Mouse (Mus musculus) lung, postnatal 10 days (tissue): ENCODE measurements around the gene Slc25a4.

Experiments
- DNase-seq: peaks from one replicate; pipeline ENCODE4 v3.0.0; 2021

The Slc25a4 gene

GRCm38 (mm10) chr8:46204974-46205640 lies 6.0 kb downstream of the Slc25a4 start:
- DNase-seq, result no peak

GRCm38 (mm10) chr8:46204301-46204700 lies 6.8 kb downstream of the Slc25a4 start:
- DNase-seq, result no peak

GRCm38 (mm10) chr8:46202350-46202749 lies 8.7 kb downstream of the Slc25a4 start:
- no peak for DNase-seq

GRCm38 (mm10) chr8:46197673-46198072 lies 13.4 kb downstream of the Slc25a4 start:
- DNase-seq, result no peak

- DNase-seq, result no peak
Measured at GRCm38 (mm10) chr8:46196877-46197276, 14.2 kb downstream of the Slc25a4 start.

- no peak for DNase-seq
Measured at GRCm38 (mm10) chr8:46193100-46193499, 18.0 kb downstream of the Slc25a4 start.

- DNase-seq, result peak; percentile 72
Measured at GRCm38 (mm10) chr8:46185361-46185760, 25.7 kb downstream of the Slc25a4 start.

GRCm38 (mm10) chr8:46180136-46180535 lies 30.9 kb downstream of the Slc25a4 start:
- no peak for DNase-seq

- no peak for DNase-seq
Measured at GRCm38 (mm10) chr8:46173651-46174050, 37.4 kb downstream of the Slc25a4 start.

- no peak for DNase-seq
Measured at GRCm38 (mm10) chr8:46163870-46164190, 47.3 kb downstream of the Slc25a4 start.

GRCm38 (mm10) chr8:46162953-46163869 lies 47.9 kb downstream of the Slc25a4 start:
- DNase-seq, result peak; percentile 97
